Mouse (Mus musculus) kidney, embryonic 16.5 days (tissue): ENCODE data around the gene Tinf2. TPM values are rescaled to one million over a fixed set of nuclear protein-coding genes. Genes with fewer than 3 reads are reported as not detected.

ENCODE experiments used
- ATAC-seq: fragments of 200-750 bp; cut with Nextera tagmentation; 2 replicates; pipeline ENCODE4 v1.8.0; 2017; ENCODE audit warnings: moderate TSS enrichment; ENCODE audit not compliant: low FRiP score, low TSS enrichment
- H3K27ac ChIP-seq: fragments of 300-500 bp; sonication (generic); 2 replicates; pipeline ENCODE4 v1.5.1; 2014; ENCODE audit warnings: low read length
- H3K27me3 ChIP-seq: fragments of 300-500 bp; sonication (generic); 2 replicates; pipeline ENCODE4 v1.6.1; 2014; ENCODE audit warnings: low read length, control low read depth, mixed read lengths; ENCODE audit not compliant: insufficient read depth
- H3K36me3 ChIP-seq: fragments of 300-500 bp; sonication (generic); 2 replicates; pipeline ENCODE4 v1.6.1; 2014; ENCODE audit warnings: low read length, control low read depth, mixed read lengths; ENCODE audit not compliant: insufficient read depth
- H3K4me1 ChIP-seq: fragments of 300-500 bp; sonication (generic); 2 replicates; pipeline ENCODE4 v1.6.1; 2014; ENCODE audit warnings: low read length, control low read depth, mixed read lengths; ENCODE audit not compliant: insufficient read depth
- H3K4me2 ChIP-seq: fragments of 300-500 bp; sonication (generic); replicated peaks from 2 replicates; pipeline ENCODE4 v1.6.1; 2014; ENCODE audit warnings: low read depth, low read length
- H3K4me3 ChIP-seq: fragments of 300-500 bp; sonication (generic); 2 replicates; pipeline ENCODE4 v1.5.1; 2014; ENCODE audit warnings: mild to moderate bottlenecking, low read length
- H3K9ac ChIP-seq: fragments of 300-500 bp; sonication (generic); replicated peaks from 2 replicates; pipeline ENCODE4 v1.6.1; 2014; ENCODE audit warnings: low read length
- H3K9me3 ChIP-seq: fragments of 300-500 bp; sonication (generic); 2 replicates; pipeline ENCODE4 v1.6.1; 2016; ENCODE audit warnings: low read length, control low read depth
- WGBS: fragments of 180-500 bp; shearing (Covaris S2); extraction: QIAGEN DNeasy Blood & Tissue Kit; methylation state at CpG from one replicate; pipeline ENCODE4 v1.1.7; 2014; 5-methylcytosine and 5-hydroxymethylcytosine counted together
- polyA plus RNA-seq: library from polyadenylated mRNA; unstranded; fragments of >200 nt; fragmentation: Nextera tagmentation; extraction: Ambion mirVana; gene quantifications from 2 replicates; pipeline ENCODE4 v1.2.1, GENCODE M21; 2015

Gene Tinf2
- polyA plus RNA-seq, 1 experiment from 2014 or later = 43.9 TPM

DNA sequence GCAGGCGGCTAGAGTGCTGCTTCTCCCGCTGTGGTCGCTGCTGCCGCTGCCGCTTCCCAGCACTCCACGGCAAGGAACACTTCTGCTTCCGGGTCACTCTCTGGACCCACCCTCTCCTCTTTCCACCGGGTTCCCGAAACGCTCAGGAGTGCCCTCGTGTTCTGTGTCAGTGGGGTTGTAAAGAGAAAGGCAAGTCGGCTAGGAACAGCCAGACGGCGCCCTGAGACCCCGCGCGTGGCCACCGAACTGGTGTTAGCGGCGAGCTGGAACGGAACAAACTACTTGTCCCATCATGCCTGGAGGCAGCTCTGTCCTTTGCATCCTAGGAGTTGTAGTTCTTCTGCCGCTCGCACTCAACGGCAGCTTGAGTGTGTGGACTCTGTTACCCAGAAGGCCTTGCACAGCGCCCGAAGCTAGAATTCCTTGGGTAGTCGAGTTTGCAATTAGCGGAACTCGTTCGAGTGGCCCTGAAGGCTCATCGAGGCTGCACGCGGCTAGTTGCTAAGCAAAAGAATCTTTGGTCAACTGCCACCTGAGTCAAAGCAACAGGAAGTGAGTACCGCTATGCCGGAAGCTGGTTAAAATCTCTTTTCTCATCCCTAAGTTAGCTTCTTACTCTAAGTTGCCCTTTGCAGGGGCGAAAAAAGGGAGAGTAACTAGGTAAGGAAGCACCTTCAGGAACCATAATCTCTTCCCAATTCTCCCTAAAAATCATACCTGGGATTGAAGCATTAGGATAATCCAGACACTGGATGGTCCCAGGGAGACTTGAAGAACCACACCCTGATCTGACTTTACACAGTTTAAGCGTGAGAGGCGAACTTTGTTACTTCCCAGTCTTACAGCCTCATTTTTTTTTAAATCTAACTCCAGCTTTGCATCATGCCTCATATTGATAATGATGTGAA is 9.5 kb downstream of the Tinf2 start, which contains the start of the genes Gmpr2 and Nedd8:
TSS of gene Gmpr2 (plus strand) at position 109 of the 908 bp plus-strand sequence.
TSS of gene Nedd8 (minus strand) at position 292 of the 908 bp plus-strand sequence.
- H3K27ac ChIP-seq = peak within 1 kb of the TSS; percentile 87
- no peaks in the 10 kb centered on the region for H3K9me3 ChIP-seq
- peak within 1 kb of the TSS; percentile 74 for H3K4me2 ChIP-seq
- ATAC-seq = peak; percentile 99
- no peaks in the 10 kb centered on the region for H3K27me3 ChIP-seq
- under 1% methylated on average over 38 of the region's 38 CpGs for WGBS
- peak within 1 kb of the TSS; percentile 88 for H3K9ac ChIP-seq
- H3K4me3 ChIP-seq = peak within 1 kb of the TSS; percentile 94
- peaks cover 26% of the 10 kb centered on the region for H3K36me3 ChIP-seq
- peaks cover 15% of the 10 kb centered on the region for H3K4me1 ChIP-seq

DNA sequence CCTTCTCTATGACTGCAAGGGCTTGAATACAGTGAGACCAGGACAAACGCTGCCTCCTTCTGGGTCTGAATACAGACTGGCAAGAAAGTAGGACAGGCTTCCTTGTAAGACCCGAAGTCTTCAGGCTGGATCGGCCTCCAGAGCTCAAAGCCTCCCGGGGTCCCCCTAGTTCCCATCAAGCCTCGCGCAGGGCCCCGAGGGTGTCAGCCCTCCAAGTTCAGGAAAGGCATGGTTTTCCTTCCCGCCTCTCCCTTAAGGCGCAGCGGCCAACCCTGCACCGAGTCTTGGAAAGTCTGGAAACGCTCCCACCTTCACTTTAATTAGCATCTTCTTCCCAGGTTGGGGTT is 10.2 kb downstream of the Tinf2 start:
- no peaks in the 10 kb centered on the region for H3K9me3 ChIP-seq
- peaks cover 15% of the 10 kb centered on the region for H3K4me1 ChIP-seq
- H3K27ac ChIP-seq = peak overlapping the region; percentile 87
- H3K4me2 ChIP-seq = peak overlapping the region; percentile 74
- peak; percentile 68 for ATAC-seq
- WGBS = under 1% methylated on average over 12 of the region's 12 CpGs
- peak overlapping the region; percentile 88 for H3K9ac ChIP-seq
- peaks cover 23% of the 10 kb centered on the region for H3K36me3 ChIP-seq
- H3K27me3 ChIP-seq = no peaks in the 10 kb centered on the region
- peak overlapping the region; percentile 94 for H3K4me3 ChIP-seq

DNA sequence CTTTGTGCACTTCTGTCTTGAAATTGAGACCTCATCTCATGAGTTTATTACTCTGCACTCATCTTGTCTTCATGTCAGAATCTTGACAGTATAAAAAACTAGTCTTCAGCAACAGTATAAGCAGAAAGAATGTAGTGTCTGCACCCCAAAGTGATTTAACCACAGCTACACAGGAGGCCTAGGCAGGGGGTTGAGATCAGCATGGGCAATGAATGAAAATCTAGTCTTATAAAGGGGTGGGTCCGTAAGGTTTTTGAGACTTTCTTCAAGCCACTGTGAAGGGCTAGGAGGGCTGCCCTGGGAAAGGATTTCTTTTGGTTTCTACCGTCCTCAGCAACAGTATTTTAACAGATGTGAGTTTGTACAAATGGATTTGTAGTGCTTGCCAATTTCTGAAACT is 21.0 kb downstream of the Tinf2 start:
- Histone ChIP-seq H3K27me3 (no peaks in the 10 kb centered on the region), H3K9ac (no peak overlapping the region), H3K4me2 (peak overlapping the region; percentile 60; the same call in 1 of the 2 replicates), H3K4me1 (peaks cover 10% of the 10 kb centered on the region; the same call in 1 of the 2 replicates), H3K4me3 (peak overlapping the region; percentile 84), H3K36me3 (peaks cover 20% of the 10 kb centered on the region), H3K27ac (no peak overlapping the region; the same call in 1 of the 2 replicates), H3K9me3 (no peaks in the 10 kb centered on the region)
- WGBS = 45% methylated on average over 2 of the region's 2 CpGs
- peak; percentile 20; the same call in 1 of the 2 replicates for ATAC-seq

DNA sequence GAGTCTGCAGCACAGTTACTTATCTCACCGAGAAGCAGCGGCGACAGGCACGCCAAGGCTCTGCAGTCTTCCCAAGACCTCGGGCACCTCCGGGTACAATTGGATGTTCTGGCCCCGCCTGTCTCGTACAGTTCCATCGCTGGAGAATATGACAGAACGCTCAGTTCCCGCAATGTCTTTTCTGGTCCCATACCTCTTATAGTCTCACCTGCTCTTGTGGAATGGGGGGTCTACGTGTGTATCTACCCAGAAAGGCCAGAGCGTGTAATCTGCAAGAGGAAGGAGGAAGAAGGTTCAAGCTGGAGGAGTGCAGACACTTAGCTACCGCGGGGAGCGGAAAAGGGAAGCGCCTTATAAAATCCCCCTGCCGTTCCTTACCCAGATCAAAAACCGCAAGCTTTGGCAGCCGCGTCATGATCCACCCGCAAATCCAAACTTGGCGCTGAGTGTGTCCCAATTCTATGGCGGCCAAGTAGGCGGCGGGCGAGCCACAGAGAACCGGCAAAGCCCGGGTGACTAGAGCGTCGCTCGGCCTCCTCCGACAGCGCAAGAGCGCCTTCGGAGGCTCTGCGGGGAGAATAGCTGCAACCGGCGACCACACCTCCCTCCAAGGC is 21.6 kb downstream of the Tinf2 start, which contains the start of gene Mdp1:
TSS of gene Mdp1 (minus strand) at position 549 of the 614 bp plus-strand sequence.
- peaks cover 10% of the 10 kb centered on the region; the same call in 1 of the 2 replicates for H3K4me1 ChIP-seq
- peaks cover 20% of the 10 kb centered on the region for H3K36me3 ChIP-seq
- peak within 1 kb of the TSS; percentile 60 for H3K4me2 ChIP-seq
- ATAC-seq = peak; percentile 94
- H3K9me3 ChIP-seq = no peaks in the 10 kb centered on the region
- peak within 1 kb of the TSS; percentile 82 for H3K9ac ChIP-seq
- peak within 1 kb of the TSS; percentile 26 for H3K27ac ChIP-seq
- WGBS = under 1% methylated on average over 39 of the region's 39 CpGs
- H3K27me3 ChIP-seq = no peaks in the 10 kb centered on the region
- H3K4me3 ChIP-seq = peak within 1 kb of the TSS; percentile 84

DNA sequence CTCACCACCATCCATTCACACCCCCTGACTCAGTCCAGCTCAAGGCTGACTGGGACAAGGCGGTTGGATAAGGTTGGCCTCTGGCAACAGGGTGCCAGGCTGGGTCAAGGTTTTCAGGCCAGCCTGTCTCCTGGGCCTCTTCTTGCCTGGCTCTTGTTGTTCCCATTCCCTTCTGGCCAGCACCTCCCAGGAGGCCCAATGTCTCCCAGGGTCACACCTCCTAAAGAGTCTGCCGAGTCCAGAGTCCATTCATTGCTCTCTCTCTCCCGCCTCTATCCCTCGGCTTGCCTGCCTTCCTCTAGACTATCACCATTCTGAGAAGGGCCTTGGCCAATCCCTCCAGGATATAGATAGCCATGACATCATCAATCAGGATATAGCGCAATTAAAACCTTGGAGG is 23.6 kb downstream of the Tinf2 start:
- H3K9me3 ChIP-seq = no peaks in the 10 kb centered on the region
- no peak for ATAC-seq
- no peak overlapping the region for H3K9ac ChIP-seq
- no peak overlapping the region for H3K27ac ChIP-seq
- H3K36me3 ChIP-seq = peaks cover 10% of the 10 kb centered on the region
- H3K27me3 ChIP-seq = no peaks in the 10 kb centered on the region
- WGBS = 79% methylated on average over 5 of the region's 5 CpGs
- peaks cover 10% of the 10 kb centered on the region; the same call in 1 of the 2 replicates for H3K4me1 ChIP-seq
- no peak overlapping the region for H3K4me3 ChIP-seq
- H3K4me2 ChIP-seq = no peak overlapping the region

DNA sequence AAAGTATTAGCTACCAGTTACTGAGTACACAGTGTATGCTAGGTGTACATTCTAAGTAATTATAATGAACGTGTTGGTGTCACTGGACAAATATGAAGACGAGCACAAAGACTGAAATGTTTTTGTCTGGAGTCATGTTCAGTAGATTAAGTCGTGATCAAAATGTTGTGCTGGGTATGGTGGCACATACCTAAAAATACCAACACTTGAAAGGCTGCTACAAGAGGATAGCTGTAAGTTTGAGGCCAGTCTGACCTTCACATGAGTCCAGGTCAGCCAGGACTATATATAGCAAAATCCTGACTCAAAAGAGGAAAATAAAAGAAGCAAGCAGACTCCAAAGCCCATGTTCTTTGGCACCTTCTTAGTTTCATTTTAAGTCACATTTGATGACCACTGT is 24.7 kb downstream of the Tinf2 start:
- no peak overlapping the region for H3K9ac ChIP-seq
- H3K9me3 ChIP-seq = no peaks in the 10 kb centered on the region
- no peaks in the 10 kb centered on the region for H3K27me3 ChIP-seq
- no peak overlapping the region for H3K27ac ChIP-seq
- ATAC-seq = no peak
- peaks cover 10% of the 10 kb centered on the region; the same call in 1 of the 2 replicates for H3K4me1 ChIP-seq
- no peak overlapping the region for H3K4me3 ChIP-seq
- H3K4me2 ChIP-seq = no peak overlapping the region
- WGBS = 88% methylated on average over 3 of the region's 3 CpGs
- peaks cover 5% of the 10 kb centered on the region; the same call in 1 of the 2 replicates for H3K36me3 ChIP-seq

DNA sequence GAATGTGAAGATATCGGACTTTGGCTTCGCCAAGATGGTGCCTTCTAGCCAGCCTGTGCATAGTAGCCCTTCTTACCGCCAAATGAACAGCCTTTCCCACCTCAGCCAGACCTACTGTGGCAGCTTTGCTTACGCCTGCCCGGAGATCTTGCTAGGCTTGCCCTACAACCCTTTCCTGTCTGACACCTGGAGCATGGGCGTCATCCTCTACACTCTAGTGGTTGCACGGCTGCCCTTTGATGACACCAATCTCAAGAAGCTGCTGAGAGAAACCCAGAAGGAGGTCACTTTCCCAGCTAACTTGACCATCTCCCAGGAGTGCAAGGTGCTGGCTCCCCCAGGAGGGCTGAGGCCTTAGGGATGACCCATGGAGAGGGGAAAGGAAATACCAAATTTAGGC is 30.1 kb downstream of the Tinf2 start:
- no peak for ATAC-seq

DNA sequence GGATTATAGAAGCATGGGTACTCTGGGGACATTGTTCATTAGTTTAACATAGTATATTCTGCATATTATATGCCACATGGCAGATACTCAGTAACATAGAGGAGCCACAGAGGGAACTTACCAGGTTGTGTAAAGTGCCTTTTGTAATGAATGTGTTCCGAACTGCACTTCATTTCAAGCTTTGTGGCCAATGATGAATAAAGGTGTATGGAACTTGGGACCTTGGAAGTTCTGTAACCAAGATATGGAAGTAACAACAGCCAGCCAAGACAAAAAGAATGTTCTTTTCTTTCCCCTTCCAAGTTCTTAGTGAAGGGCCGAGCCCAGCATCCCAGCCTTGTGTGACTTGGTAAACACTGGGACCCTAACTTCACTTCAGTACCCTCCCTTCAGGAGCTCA is 31.7 kb downstream of the Tinf2 start, which contains the start of gene Tssk4:
TSS of gene Tssk4 (plus strand) at position 301 of the 400 bp plus-strand sequence.
- Histone ChIP-seq H3K27me3 (no peaks in the 10 kb centered on the region), H3K36me3 (no peaks in the 10 kb centered on the region), H3K27ac (no peak within 1 kb of the TSS), H3K9ac (no peak within 1 kb of the TSS), H3K4me3 (no peak within 1 kb of the TSS), H3K4me2 (no peak within 1 kb of the TSS), H3K9me3 (no peaks in the 10 kb centered on the region), H3K4me1 (peaks cover 7% of the 10 kb centered on the region)
- 97% methylated on average over 2 of the region's 2 CpGs for WGBS
- ATAC-seq = no peak

More for the DNA sequence above, 30.1 kb downstream of the Tinf2 start:
- WGBS = 90% methylated on average over 7 of the region's 7 CpGs
- Histone ChIP-seq H3K27ac (no peak overlapping the region), H3K9ac (no peak overlapping the region), H3K4me2 (no peak overlapping the region), H3K9me3 (no peaks in the 10 kb centered on the region), H3K27me3 (no peaks in the 10 kb centered on the region), H3K4me3 (no peak overlapping the region), H3K4me1 (no peaks in the 10 kb centered on the region), H3K36me3 (no peaks in the 10 kb centered on the region)

DNA sequence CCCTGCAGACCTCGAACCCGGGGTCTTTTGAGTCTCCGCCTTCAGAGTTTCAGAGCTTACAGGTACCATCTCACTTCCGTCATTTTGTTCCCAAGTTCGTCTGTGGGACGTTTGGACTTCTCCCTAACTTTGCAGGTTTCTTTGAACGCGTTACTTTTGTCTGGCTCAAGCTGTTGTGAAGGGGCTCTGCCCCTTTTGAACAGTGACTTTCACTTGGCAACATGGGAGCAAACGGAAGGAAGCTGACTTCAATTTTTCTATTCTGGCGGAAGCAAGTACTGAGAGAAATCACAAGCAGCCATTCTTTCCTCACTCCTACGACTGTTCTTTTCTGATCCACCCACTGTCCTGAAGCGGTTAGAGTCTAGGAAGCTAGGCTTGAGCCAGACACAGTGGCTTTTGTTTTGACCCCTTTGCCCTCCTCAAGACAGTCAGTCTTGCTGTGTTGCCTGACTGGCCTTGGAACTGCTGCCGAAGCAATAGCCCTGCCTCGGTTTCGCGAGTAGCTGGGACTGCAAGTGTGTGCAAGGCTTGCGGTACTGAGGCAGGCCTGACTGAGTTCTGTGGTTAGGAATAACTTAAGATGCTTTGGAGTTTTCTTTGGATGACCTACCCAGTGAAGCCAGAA is 37.2 kb downstream of the Tinf2 start:
- peak overlapping the region; percentile 99 for H3K4me3 ChIP-seq
- no peaks in the 10 kb centered on the region for H3K9me3 ChIP-seq
- WGBS = 14% methylated on average over 17 of the region's 17 CpGs
- peak overlapping the region; percentile 88 for H3K4me2 ChIP-seq
- peak overlapping the region; percentile 92 for H3K9ac ChIP-seq
- peak overlapping the region; percentile 95 for H3K27ac ChIP-seq
- ATAC-seq = no peak
- no peaks in the 10 kb centered on the region for H3K27me3 ChIP-seq
- H3K36me3 ChIP-seq = peaks cover 21% of the 10 kb centered on the region
- H3K4me1 ChIP-seq = peaks cover 21% of the 10 kb centered on the region
